Mouse (Mus musculus): ENCODE results near the gene Pax6.
A peak's percentile ranks its signal among the peaks of the same experiment; 100 is the strongest.

The Pax6 gene

GRCm38 (mm10) chr2:105684991-105685650 lies 16.4 kb downstream of the Pax6 start:
- DNase-seq = peak; percentile 30

- peak; percentile 65 for DNase-seq
Observed at GRCm38 (mm10) chr2:105685651-105686050, 17.0 kb downstream of the Pax6 start.

DNA sequence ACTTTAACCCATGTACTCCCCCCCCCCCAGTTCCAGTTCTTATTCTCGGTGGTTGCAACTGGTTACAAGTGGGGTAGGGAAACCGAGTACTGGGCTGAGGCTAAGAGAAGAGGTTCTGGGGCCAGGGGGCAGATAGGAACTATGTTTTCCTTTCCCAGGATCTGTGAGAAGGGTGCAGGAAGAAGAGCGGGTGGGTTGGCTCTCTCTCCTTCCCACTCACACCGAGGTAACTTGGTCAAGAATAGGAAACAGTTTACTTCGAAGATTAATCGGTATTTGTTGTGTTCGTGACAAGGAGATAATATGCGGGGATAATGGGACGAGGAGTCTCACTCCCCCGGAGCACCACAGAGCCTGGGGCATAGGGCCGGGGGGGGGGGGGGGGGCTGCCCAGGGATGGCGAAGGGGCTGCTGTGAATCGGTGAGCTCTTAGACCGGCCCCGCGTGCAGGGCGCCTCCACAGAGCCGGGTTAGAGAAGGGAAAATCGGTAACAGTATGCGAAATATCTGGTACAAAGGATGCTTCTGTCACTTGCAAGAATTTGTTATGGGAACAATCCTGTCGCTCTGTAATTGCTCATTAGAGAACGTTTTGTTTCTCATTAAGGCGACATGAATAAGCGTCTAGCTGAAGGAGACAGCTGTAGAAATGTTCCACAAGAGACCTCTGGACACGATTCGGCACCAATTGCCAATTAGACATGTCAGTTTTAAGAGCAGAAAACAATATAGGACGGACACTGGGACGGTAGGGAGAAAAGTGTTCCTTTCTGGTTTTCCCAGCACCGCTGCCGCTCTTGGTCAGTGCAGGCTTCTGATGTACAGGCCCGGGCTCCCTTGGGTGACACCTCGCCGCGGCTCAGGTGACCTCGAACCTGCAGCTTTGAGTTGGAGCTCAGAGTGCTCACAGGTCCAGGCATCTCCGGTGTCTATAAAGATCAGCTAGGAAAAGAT lies 17.9 kb downstream of the Pax6 start:
- peak; percentile 66 for DNase-seq

DNA sequence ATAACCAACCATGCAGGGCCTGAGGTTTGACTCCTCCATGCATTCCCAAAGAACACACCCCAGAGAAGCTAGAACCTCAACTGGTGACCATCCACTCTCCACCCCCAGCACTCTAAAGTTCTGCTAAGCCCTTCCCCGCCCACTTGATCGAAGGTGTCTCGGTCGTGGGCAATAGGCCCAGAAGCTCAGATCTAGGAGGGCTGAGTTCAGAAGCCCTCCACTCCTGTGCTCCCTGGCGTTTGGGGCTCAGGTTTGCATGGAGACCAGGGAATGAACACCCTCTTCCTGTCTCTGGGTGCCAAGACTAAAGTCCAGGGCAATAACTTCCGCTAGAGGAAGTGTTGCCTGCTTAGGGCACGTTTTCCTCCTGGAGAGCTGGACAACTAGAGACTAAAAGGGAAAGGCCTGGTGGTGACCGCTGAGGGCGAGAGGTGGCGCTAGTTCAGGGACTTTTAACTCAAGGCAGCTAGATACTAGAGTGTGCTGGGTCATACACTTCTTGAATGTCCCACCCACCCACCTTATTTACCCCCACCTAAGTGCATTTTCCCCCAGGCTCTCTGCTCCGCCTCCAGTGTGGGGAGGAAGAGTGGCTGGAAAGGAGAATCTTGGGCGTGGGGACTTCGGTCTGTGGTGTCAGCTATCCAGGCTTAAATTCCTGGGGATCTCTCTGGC lies 18.8 kb downstream of the Pax6 start:
- peak; percentile 88 for DNase-seq

GRCm38 (mm10) chr2:105688011-105688410 lies 19.3 kb downstream of the Pax6 start:
- no peak for DNase-seq

- peak; percentile 76 for DNase-seq
Observed at GRCm38 (mm10) chr2:105688436-105689303, 20.0 kb downstream of the Pax6 start.

GRCm38 (mm10) chr2:105689304-105689770 lies 20.6 kb downstream of the Pax6 start:
- DNase-seq = peak; percentile 75

GRCm38 (mm10) chr2:105689771-105690639 lies 21.3 kb downstream of the Pax6 start:
- peak; percentile 71 for DNase-seq

DNA sequence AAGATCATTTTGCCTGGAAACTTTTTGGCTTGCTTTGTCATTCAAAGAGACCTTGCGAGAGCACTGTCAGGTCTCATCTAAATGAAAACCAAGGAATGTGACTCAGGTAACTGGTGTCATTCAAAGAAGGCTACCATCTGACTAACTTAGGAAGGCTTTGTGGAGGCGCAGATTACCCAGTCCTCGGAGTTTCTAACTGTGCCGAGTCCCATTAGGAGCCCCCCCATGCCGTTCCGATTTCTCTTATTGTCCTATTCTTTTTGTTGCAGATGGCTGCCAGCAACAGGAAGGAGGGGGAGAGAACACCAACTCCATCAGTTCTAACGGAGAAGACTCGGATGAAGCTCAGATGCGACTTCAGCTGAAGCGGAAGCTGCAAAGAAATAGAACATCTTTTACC lies 22.6 kb downstream of the Pax6 start:
- DNase-seq = no peak

GRCm38 (mm10) chr2:105697741-105698140 lies 29.0 kb downstream of the Pax6 start:
- DNase-seq = no peak

GRCm38 (mm10) chr2:105698631-105699030 lies 29.9 kb downstream of the Pax6 start:
- no peak for DNase-seq

DNA sequence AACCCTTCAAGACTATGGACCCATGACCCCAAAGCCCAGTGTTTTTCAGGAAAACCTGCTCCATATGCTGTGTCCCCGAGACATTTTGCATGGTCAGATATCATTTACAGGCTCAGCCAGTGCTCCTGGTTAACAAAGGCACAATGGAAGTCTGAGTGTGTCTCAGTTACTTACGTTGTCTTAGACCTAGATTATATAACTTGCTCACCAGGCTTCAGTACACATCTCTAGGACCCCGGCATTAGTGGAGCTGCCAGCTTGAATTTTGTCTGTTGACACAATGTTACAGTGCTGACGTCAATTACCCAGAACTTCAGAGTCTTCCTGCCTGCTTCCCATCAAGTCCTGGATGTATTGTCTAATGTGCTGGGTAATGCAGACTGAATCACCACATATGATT lies 33.1 kb downstream of the Pax6 start:
- DNase-seq = no peak

- no peak for DNase-seq
Observed at GRCm38 (mm10) chr2:105702586-105702985, 33.9 kb downstream of the Pax6 start.

DNA sequence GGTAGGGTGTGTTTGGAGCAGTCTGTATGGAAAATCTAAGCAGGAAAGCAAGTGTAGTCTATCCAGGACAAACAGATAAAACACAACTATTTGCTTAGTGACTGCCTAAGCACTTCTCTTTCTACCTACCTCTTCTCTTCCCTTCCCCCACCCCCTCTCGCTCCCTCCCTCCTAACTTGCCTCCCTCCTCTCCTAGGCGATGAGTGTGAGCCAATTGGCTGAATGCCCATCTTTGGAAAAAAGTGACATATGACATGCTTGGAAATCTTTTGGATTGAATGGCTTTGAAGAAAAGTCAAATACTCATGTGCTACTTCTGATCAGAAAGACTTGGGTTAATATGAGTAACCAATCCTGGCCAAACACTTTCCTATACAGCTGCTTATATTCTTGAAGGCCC lies 36.6 kb downstream of the Pax6 start:
- no peak for DNase-seq

DNA sequence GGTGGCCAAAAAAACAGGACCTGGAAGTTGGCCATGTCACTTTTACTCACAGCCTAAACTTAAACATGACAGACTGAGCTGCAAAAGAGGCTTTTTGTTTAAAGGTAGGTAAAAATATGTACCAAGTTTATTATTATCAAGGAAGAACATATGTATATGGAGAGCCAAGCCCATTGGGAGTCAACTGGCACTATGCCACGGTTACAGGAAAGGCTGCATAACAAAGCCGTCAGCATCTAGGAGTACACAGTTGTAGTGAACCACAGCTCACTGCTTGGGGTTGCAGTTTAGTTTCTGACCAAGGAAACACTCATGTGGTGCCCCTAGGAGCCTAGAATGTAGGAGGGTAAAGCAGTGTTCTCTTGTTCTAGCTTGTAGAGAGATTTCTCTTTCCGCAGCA lies 40.4 kb downstream of the Pax6 start:
- DNase-seq = no peak

- no peak for DNase-seq
Observed at GRCm38 (mm10) chr2:105710511-105710910, 41.8 kb downstream of the Pax6 start.

DNA sequence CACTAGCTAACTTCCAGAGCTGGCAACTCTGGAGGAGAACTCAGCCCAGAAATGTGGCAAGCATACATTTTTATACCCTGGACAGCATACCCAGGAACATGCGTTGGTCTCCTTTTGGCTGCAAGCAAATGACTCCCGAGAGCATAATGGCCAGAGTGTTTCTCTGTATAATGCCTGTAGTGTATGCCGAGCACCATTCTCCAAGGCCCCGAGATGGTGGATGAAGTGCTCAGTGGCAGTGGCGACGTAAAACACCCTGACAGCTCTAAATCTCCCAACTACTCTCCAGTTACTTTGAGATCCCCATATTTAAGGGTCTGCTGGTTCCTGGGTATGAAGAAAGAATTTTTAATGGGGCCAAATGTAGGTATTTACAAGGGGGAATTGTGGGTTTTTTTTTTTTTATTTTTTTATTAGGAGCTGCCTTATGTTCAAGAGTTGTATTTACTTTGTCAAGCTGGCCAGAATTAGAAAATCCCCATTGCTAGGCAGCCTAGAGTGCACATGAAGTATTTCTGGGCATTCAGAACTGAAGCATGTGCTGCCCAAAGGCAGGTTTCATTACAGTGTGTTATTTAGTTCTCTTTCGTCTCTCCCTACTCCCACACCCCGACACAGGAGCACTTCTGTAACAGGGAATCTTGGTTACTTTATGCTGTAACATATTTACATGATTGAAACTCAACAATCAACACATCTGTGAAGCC lies 46.9 kb downstream of the Pax6 start:
- no peak for DNase-seq

GRCm38 (mm10) chr2:105726657-105727056 lies 58.0 kb downstream of the Pax6 start:
- no peak for DNase-seq

DNA sequence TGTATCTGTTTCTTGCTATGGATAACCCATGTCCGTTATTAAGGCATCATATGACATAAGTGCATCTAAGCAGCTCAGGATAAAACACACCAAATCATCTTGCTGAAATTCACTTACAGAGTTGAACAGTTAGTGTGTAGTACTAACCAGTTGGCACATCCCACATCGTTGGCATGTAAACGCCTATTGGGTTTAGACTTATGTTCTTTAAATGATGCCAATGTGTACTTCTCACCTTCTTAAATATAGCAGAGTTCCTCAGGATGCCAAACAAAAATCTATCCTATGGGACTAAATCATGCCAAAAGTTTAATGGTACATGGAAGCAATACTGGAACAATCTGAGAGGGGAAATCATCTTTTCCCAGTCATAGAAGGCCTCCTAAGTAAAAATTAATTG lies 62.0 kb downstream of the Pax6 start:
- DNase-seq = no peak

GRCm38 (mm10) chr2:105736166-105736565 lies 67.5 kb downstream of the Pax6 start:
- no peak for DNase-seq

GRCm38 (mm10) chr2:105746896-105747295 lies 78.2 kb downstream of the Pax6 start:
- DNase-seq = peak; percentile 74

Measured in cerebellum, adult 11-12 months (tissue).